Mouse (Mus musculus): ENCODE data around the gene Eif4g3.

Gene Eif4g3

GRCm38 (mm10) chr4:138063372-138064265 lies 70.8 kb downstream of the Eif4g3 start:
- no peak for DNase-seq (ENCODE audit: low spot score in 2 of 2)

- DNase-seq (ENCODE audit: low spot score in 2 of 2): no peak
Observed at GRCm38 (mm10) chr4:138064882-138065592, 72.2 kb downstream of the Eif4g3 start.

GRCm38 (mm10) chr4:138065593-138066169 lies 72.9 kb downstream of the Eif4g3 start:
- no peak for DNase-seq (ENCODE audit: low spot score in 2 of 2)

GRCm38 (mm10) chr4:138066421-138066820 lies 73.6 kb downstream of the Eif4g3 start:
- no peak for DNase-seq (ENCODE audit: low spot score in 2 of 2)

- no peak for DNase-seq (ENCODE audit: low spot score in 2 of 2)
Observed at GRCm38 (mm10) chr4:138067858-138068257, 75.0 kb downstream of the Eif4g3 start.

- DNase-seq (ENCODE audit: low spot score in 2 of 2): no peak
Observed at GRCm38 (mm10) chr4:138068598-138068997, 75.8 kb downstream of the Eif4g3 start.

- DNase-seq (ENCODE audit: low spot score in 2 of 2): no peak
Observed at GRCm38 (mm10) chr4:138069371-138069770, 76.5 kb downstream of the Eif4g3 start.

- no peak for DNase-seq (ENCODE audit: low spot score in 2 of 2)
Observed at GRCm38 (mm10) chr4:138071497-138071896, 78.7 kb downstream of the Eif4g3 start.

- no peak for DNase-seq (ENCODE audit: low spot score in 2 of 2)
Observed at GRCm38 (mm10) chr4:138073086-138073485, 80.3 kb downstream of the Eif4g3 start.

- DNase-seq (ENCODE audit: low spot score in 2 of 2): no peak
Observed at GRCm38 (mm10) chr4:138073531-138073930, 80.7 kb downstream of the Eif4g3 start.

GRCm38 (mm10) chr4:138074896-138075584 lies 82.2 kb downstream of the Eif4g3 start:
- DNase-seq (ENCODE audit: low spot score in 2 of 2): no peak

GRCm38 (mm10) chr4:138077663-138078295 lies 85.0 kb downstream of the Eif4g3 start:
- DNase-seq (ENCODE audit: low spot score in 2 of 2): no peak

GRCm38 (mm10) chr4:138079234-138079633 lies 86.4 kb downstream of the Eif4g3 start:
- DNase-seq (ENCODE audit: low spot score in 2 of 2): no peak

GRCm38 (mm10) chr4:138082466-138082865 lies 89.6 kb downstream of the Eif4g3 start:
- DNase-seq (ENCODE audit: low spot score in 2 of 2): no peak

GRCm38 (mm10) chr4:138084103-138084502 lies 91.3 kb downstream of the Eif4g3 start:
- DNase-seq (ENCODE audit: low spot score in 2 of 2): no peak

GRCm38 (mm10) chr4:138084851-138085573 lies 92.2 kb downstream of the Eif4g3 start:
- DNase-seq (ENCODE audit: low spot score in 2 of 2): no peak

- DNase-seq (ENCODE audit: low spot score in 2 of 2): no peak
Observed at GRCm38 (mm10) chr4:138086949-138087348, 94.1 kb downstream of the Eif4g3 start.

- peak; percentile 9 to 25 for DNase-seq (ENCODE audit: low spot score in 2 of 2)
Observed at GRCm38 (mm10) chr4:138089512-138089911, 96.7 kb downstream of the Eif4g3 start.

- DNase-seq (ENCODE audit: low spot score in 2 of 2): no peak
Observed at GRCm38 (mm10) chr4:138091562-138092194, 98.9 kb downstream of the Eif4g3 start.

GRCm38 (mm10) chr4:138100456-138100855 lies 107.6 kb downstream of the Eif4g3 start:
- DNase-seq (ENCODE audit: low spot score in 2 of 2): no peak
